In genomic region chr1:163779336-163780115, GRCm38 (mm10) we compare ENCODE assay signal across 8 mouse cellular contexts. TPM values are rescaled to one million over a fixed set of nuclear protein-coding genes. Genes with fewer than 3 reads are reported as not detected.
DNase-seq lines count a peak whose midpoint lies in the region; ATAC-seq lines count a peak whose summit lies in the region.

TSS of gene Kifap3 (plus strand) at chr1:163779583.

- DNase-seq in adrenal gland, adult 18-20 months (ENCODE audit: low spot score in 2 of 2), result peak; percentile 93
- DNase-seq in embryo, embryonic 11 days, result peak; percentile 98
- DNase-seq in gastrocnemius, postnatal 25 days, result peak; percentile 99
- peak; percentile 93 for DNase-seq in intestine, embryonic 14.5 days (ENCODE audit: low spot score)
- DNase-seq in left cerebral cortex, postnatal 14 days (ENCODE audit: low spot score in 2 of 2), result peak; percentile 98 to 99
- peak; percentile 99 for DNase-seq in mesoderm, embryonic 11.5 days (ENCODE audit: low read depth, low spot score)
- peak; percentile 98 for DNase-seq in right cerebral cortex, postnatal 36 days (ENCODE audit: low spot score in 2 of 2)
- DNase-seq in yolk sac, embryonic 10.5 days (ENCODE audit: low spot score), result peak; percentile 97

- peak within 1 kb of the TSS; percentile 70 for H3K9ac ChIP-seq in intestine, embryonic 14.5 days (ENCODE audit: low read length)

- H3K36me3 ChIP-seq in intestine, embryonic 14.5 days (ENCODE audit: control insufficient read depth, insufficient read depth, low read length), result peaks cover 7% of the 10 kb centered on the region; the same call in 1 of the 2 replicates

- peak; percentile 100 for ATAC-seq in intestine, embryonic 14.5 days (replicated peaks; ENCODE audit: low FRiP score, low TSS enrichment, low read depth)

- under 1% methylated on average over 45 of the region's 48 CpGs for WGBS in intestine, embryonic 14.5 days

- no peaks in the 10 kb centered on the region for H3K27me3 ChIP-seq in intestine, embryonic 14.5 days (replicated peaks; ENCODE audit: control insufficient read depth, insufficient read depth, low read length)

- H3K9me3 ChIP-seq in intestine, embryonic 14.5 days (ENCODE audit: control insufficient read depth, low read length), result 0 out of 2 replicates have a peak, but pooled peaks cover 4% of the 10 kb centered on the region

- H3K4me1 ChIP-seq in intestine, embryonic 14.5 days (replicated peaks; ENCODE audit: control insufficient read depth, insufficient read depth, low read length), result 0 out of 2 replicates have a peak, but pooled peaks cover 5% of the 10 kb centered on the region

- intact Hi-C loops in left cerebral cortex, postnatal 14 days (cut with DNase I), result no loop called here

- H3K4me2 ChIP-seq in intestine, embryonic 14.5 days (ENCODE audit: low read length), result peak within 1 kb of the TSS; percentile 71

- 0 out of 2 replicates have a peak within 1 kb of the TSS, but pooled peaks have one; percentile 38 for H3K27ac ChIP-seq in intestine, embryonic 14.5 days (ENCODE audit: low read depth)

- H3K4me3 ChIP-seq in intestine, embryonic 14.5 days (ENCODE audit: low read depth, low read length), result peak within 1 kb of the TSS; percentile 85

RNA-seq across cellular contexts. Expression of gene Kifap3, which starts in this region (rescaled TPM):
- 10 to 100 TPM; 17.7 to 21.3 TPM for total RNA-seq in adrenal gland, adult 18-20 months (2021)
- 10 to 100 TPM; 13.8 to 14.1 TPM for total RNA-seq in gastrocnemius, postnatal 25 days (2021)
- 32.4 and 38.4 TPM in 2 replicates for polyA plus RNA-seq in intestine, embryonic 14.5 days (2014; fragmentation: Nextera tagmentation; extraction: Ambion mirVana)
- 100 to 1,000 TPM; 225 to 241 TPM for total RNA-seq in left cerebral cortex, postnatal 14 days (2021)

Comparison
In these comparisons a context has a peak if more than half of its experiments do, and no peak if none do; other contexts are left out.
1. Peak in every context shown above with its lines: DNase-seq, ATAC-seq, H3K4me3 ChIP-seq and H3K27ac ChIP-seq.
2. RNA of gene Kifap3 (total RNA-seq): 225 to 241 TPM in left cerebral cortex, postnatal 14 days; 17.7 to 21.3 TPM in adrenal gland, adult 18-20 months and 13.8 to 14.1 TPM in gastrocnemius, postnatal 25 days; every median in the first group is over 10 times any median in the second.